Mouse (Mus musculus) right cerebral cortex, postnatal 36 days (tissue): Measurements from ENCODE around the gene Dnajb12.

Experiments
- DNase-seq, 2 experiments: peaks; one replicate each; pipeline ENCODE4 v3.0.0; 2022; ENCODE audit warnings: low spot score in 2 of 2, mixed read lengths in 1 of 2

Gene Dnajb12

DNA sequence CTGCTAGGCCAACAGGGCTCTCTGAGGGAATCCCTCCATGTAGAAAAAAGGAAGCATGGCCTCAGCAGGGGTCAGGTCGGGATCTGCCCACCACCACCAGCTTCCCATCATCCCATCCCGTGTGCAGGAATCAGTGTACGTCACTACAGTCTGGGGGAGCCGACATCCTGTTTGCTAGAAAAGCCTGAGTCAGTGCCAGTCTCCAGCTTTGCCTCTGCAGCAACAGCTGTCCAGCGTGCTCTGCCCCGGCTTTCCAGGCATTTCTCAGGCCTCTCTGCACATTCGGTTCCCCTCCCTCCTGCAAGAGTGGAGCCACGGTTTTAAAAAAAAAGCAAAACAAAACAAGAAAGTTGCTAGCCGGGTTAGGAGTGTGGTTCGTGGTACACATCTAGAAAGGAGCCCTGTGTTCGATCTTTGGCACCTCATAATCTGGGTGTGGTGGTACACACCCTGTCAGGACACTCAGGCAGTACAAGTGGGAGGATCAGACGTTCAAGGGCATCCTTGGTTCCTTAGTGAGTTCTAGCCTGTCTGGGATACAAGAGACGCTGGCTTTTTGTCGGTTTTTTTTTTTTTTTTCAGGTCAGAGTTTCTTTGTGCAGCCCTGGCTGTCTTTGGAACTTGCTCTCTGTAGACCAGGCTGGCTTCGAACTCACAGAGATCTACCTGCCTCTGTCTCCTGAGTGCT lies 40.3 kb downstream of the Dnajb12 start:
- DNase-seq: no peak

DNA sequence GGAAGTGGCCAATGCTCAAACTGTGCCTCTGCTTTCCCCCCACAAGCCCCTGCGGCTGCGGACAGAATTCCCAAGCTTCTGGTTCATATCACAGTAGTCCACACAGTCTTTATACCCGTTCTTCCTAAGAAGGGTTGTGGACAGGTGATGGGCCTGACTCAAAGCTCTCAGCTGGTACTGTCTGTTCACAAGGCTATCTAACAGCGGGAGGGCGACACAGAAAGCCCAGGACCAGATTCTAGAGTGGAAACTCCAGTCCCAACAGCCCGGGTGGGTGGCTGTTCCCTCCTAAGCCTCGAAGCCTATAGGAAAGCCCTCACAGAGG lies 41.1 kb downstream of the Dnajb12 start:
- no peak for DNase-seq

DNA sequence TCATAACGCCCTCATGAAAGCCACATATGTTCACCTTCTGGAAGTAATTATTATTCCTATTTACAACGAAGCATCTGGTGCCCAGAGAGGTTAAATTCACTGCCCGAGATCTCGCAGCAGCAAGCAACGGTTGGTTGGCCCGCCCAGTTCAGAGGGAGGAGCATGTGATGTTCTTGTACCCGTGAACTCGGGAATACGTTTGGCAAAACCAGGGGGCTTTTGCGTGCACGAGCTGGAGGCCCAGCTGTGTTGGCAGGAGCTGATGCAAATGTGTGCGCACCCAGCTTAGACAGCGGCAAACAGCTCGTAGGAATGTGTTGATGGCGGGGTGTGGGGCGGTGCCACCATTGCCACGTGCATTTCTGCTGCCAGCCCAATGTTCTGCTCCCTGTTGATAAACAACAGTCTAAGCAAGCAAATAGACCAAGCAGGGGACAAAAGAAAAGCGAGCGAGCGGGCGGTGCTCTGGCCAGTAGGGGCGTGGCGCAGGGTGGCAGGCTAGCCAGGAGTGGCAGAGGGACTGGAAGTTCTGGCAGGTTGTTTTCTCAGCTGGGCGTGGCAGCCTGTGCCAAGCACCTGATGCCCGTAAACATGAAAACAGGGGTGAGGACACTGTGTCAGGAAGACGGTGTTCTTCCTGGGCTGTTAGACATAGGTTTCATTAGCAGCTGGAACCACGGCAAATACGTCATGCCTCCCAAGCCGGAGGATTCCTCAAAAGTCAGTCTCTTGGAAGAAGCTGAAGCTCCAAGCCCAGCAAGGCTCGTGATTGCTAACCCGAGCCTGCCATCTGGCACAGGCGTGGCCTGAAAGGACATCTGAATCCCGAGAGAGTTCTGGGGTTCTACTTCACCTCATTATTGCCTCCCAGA lies 41.7 kb downstream of the Dnajb12 start:
- peak in 1 of 2 experiments; percentile 66 for DNase-seq

DNA sequence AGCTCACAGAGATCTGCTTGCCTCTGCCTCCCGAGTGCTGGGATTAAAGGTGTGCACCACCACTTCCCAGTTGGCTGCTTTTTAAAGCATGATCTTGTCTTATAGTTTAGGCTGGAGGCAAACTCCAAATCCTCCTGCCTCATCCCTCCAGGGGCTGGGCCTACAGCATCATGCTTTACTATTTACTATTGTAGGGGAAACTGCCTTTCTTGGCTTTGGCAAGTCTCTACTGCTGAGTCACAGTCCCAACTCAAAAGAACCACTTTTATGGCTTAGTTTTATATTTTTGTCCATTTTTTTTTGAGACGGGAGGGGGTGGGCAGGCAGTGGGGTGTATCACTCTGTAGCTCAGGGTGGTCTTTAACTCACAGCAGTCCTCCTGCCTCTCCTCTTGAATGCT lies 44.1 kb downstream of the Dnajb12 start:
- no peak for DNase-seq

DNA sequence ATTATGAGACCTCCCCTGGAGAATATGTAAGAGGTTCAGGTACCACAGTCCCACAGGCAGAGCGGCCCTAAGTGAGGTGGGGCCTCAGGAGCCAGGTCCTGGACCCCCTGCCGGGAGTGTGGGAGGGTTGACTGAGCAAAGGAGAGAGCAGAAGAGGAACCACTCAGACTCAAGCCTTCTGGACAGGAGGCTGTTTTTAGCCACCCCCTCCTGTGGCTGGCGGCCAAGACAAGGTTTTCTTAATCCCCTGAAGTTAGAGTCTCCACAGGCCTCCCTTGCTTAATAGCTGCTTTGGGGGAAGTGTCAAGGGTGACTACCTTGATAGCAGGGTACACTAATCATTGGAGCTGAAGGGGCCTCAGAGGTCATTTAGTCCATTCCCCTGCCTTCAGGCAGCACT lies 44.9 kb downstream of the Dnajb12 start:
- DNase-seq: no peak

DNA sequence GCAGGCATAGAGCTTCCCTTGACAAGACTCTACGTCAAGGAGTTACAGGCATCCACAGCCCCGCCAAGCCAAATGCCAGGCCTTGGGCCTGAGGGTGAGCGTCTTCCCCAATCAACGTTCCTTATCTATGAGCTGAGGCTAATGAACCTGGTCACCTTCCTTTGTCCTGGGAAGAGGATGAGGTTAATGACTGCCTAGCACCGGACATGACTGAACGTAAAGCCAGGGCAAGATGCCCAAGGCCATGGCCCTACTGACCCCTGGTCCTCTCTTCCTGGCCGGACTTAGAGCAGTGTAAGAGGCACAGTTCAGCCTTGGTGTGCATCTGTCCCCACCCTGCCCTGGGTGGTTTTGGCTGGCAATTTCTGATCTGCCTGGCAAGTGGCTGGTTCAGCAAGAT lies 49.8 kb downstream of the Dnajb12 start:
- DNase-seq: no peak

DNA sequence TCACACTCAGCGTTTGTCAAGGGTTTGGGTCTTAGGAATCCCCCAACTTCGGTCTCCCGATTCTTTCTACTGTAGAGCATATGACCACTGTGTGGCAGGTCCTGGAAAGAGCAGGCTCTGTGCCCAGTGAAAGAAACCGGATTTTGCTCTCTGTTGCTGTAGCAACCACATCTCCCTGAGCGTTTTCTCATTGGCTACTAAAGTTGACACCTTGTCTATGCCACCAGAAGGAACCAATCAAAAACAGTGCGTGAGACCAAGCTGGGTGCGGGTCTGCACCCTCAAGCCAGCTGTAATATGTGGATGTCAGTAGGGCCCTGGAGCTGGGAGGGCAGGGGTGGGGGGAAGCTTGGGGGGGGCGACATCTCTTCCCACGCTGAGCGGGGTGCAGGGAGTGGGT lies 51.6 kb downstream of the Dnajb12 start:
- peak in 1 of 2 experiments; percentile 28 for DNase-seq

DNA sequence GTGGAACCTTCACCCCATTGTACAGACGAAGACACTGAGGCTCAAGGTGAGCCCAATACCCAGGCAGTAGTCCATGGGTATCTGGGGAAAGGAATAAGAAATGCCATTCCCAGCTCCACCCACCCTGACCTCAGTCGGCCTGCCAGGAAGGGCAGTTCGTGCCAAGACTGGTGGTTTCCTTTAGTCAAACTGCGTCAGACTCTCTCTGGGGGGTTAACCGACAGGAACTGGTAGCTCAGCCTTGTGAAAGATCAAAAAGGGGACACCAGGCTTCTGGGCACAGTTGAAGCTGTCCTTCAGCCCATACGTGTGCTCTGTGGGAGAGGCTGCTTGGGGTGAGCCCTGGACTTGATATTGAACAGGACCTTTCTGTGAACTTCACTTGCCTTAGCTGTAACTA lies 53.2 kb downstream of the Dnajb12 start:
- DNase-seq: no peak

DNA sequence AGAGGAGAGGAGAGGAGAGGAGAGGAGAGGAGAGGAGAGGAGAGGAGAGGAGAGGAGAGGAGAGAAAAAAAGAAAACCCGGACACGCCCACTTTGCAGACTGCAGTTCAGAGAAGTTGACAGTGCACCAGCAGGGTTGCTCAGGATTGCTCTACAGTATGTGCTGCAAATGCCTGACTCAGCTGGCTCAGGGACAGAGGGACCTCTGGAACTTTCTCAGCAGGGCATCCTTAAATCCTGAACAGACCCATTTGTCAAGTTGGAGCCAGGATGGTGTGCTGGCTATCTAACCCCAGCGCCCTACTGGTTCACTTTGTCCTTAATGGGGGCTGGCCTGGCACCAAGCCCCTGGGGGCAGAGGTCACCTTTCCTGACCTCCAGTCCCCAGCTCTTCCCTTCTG lies 54.7 kb downstream of the Dnajb12 start:
- no peak for DNase-seq

DNA sequence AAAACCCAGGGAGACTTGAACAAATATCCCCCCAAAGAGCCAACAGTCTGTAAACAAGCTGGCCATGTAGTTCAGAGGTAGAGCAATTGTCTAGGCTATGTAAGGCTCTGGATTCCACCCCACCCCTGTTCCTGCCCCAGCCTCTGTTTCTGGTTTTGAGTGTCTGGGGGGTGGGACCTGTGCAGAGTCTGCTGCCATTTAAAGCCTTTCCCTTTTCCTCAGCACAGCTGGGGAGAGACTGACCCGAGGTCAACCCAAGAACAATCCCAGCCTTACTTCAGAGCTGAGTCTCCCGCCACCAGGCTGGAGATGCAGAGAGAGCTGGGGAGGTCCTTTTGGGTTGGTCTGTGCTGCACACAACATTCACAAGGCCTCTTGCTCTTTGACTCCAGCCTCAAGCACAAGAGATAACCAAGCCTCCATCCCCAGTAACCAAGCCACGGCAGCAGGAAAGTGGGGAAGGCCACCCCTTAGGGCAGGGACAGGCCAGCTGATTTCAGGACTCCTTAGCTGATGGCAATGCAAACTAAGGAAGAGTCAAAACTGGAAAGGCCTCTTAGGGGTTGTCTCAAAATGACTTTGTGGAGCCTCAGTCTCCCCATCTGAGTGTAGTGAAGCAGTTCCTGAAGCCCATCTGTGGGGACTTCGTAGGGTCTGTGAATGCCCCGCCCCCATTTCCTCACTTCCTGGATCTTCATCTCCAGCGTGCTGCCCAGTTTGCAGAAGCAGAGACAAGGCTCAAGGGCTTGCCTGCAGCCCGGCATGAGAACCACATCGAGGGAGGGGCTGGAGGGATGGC lies 56.9 kb downstream of the Dnajb12 start:
- no peak for DNase-seq

DNA sequence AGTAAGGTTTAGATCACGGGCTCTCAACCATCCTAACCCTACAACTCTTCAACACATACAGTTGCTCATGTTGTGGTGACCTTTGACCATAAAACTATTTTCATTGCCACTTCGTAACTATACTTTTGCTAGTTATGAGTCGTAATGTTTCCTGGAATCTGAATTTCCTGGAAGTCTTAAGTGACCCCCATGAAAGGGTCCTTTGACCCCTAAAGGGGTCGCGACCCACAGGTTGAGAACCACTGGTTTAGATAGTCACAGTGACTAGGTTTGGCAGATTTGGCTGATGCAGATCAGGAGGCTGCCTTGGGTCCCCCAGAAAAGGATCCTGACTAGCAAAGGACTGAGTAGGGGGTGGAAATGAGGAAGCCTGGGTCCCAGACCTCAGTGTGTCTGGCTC lies 59.3 kb downstream of the Dnajb12 start:
- no peak for DNase-seq

DNA sequence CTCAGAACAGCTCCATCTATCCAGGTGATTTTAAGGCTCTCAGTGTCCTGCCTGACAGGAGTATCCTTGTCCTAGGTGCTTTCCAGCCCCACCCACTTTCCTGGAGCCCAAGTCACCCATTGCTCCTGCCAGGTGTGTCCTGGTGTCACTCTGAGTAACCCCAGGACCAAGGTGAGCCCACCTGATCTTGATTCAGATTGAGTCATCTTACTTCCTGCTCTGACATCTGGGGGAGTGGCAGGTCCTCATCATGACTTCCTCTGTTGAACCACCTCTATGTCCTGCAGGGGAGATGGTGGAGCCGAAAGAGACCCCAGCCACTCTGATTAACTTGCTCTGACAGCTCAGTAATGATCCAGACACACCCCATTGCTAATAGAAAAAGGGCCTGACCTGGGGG lies 59.7 kb downstream of the Dnajb12 start:
- DNase-seq: no peak

DNA sequence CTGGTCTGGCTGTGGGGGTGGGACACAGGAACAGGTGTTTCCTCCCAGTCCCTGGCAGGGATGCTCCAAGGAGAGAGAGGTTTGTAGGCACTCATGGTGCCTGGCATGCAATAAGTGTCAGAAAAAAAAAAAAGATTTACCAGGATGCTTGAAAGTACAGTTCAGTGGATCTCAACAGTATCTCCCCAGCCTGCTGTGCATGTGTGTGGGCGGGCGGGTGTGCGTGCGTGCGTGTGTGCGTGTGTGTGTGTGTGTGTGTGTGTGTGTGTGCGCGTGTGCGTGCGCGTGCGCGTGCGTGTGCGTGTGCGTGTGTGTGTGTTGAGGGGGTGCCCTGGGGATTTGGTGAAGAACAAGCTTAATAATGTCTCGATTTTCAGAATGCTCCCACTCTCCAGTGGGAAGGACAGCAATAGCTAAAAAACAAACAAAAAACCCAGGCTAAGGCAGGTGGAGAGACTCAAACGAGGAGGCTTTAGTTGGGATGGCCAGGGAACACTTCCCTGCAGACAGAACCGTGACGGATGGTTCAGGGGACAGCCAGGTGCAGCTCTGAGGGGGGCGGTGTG lies 63.0 kb downstream of the Dnajb12 start:
- DNase-seq: peak in 1 of 2 experiments; percentile 41

DNA sequence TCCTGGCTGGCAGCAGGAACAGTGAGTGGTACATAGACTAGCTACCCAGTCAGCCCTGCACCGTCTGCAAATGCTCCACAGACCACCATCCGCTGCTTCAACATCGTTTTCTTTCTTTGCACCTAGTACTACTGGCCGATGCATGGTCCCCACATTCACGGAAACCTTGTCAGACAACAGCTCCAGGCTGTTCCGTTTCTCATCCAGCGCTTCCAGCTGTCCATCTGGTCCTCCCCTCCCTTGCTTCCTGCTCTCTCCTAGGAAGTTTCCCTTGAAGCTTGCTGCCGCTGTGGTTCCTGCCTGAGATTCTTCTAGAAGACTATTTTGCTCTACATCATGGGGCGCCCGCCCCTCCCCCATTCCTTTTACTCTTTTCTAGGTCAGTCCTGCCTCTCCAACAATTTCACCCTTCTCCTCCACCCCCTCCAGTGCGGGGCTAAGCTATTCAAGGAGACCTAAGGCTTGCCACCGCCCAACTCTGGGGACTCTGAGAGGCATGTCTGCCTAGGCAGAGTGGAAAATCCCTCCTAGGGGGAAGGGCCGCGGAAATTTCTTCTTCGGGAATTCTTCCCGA lies 63.6 kb downstream of the Dnajb12 start:
- peak; percentile 69 to 81 for DNase-seq

DNA sequence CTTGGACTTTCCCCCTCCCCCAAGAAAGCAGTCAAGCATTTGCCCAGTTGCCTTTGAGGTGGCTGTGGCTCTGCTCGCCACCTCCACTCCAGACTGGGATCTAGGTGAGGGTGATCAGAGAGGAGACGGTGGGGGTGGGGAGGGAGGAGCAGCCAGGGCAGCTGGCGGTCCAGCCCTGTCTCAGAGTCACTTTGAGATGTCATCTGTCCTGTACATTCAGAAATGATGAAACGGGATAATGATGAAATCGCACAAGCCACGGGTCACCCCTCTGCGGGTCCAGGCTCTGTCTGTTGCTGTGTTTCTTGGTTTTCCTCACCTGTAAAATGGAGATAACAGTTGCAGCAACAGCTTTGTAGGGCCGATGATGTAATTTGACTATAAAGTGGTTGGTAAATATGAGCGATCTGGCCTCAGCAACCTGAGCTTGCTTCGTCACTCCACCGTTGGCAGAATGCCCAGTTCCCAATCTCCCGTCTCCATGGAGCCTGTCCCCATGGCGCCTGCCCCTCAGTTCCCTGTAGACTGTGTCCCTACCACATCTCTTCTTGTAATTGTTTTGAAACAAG lies 64.1 kb downstream of the Dnajb12 start:
- peak; percentile 60 to 68 for DNase-seq

DNA sequence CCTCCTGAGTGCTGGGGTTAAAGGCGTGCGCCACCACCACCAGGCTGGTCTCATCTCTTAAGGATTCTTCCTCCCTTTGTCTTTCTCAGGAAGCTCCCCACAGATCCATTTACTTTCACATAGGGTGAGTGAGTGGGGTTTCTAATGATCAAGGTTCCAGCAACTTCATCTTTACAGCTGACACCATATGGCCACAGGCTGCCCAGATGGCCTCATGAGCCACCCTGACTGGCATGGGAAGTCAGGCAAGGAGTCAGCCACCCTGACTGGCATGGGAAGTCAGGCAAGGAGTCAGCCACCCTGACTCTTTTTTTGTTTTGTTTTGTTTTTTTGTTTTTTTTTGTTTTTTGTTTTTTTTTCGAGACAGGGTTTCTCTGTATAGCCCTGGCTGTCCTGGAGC lies 66.1 kb downstream of the Dnajb12 start:
- no peak for DNase-seq

DNA sequence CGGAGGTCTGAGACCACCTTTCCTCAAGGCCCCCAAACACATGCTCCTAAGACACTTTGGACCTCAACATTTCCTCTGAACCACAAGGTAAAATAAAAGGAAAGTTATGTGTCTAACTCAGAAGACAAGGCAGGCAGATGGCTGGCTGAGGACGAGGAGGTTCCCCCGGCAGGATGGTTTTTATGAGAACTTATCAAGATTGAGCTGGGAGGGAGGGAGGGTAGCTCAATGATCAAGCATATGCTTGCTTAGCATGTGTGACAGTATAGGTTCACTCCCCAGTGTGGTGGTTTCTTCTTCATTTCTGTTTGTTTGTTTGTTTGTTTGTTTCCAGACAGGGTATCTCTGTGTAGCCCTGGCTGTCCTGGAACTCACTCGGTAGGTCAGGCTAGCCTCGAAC lies 67.0 kb downstream of the Dnajb12 start:
- DNase-seq: no peak

DNA sequence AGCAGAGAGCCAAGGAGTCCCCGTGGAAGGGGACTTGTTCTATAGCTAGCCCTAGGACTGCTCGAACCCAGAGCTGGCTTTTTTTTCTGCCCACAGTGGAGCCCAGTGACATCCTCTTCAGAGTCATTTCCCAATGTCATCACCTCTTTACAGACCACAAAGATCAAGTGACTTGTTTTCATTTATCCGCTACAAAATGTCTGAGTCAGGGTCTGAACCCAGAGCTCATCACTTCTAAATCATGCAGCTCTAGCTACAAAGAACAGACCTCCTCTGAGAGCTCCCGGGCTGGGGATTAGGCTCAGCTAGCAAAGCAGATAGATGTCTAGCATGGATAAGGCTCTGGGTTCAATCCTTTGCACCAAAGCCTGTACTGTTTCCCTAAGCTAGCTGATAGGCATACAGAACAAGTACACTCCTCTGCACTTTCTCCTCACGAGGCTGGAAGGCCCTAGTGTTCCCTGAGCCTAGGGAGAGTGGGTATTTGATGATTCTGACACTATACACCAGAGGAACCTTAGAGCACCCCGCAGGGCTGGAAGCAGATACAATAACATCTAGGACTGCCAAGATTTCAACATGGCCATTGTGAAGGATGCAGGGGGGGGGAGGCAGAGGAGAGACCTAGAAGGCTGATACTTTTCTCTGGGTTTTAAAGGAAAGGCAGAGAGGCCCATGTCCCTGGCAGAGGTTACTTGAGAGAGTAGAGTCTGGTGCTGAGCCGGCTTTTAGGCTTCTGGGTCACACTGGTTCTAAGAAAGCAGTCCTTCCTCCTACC lies 68.1 kb downstream of the Dnajb12 start:
- no peak for DNase-seq

DNA sequence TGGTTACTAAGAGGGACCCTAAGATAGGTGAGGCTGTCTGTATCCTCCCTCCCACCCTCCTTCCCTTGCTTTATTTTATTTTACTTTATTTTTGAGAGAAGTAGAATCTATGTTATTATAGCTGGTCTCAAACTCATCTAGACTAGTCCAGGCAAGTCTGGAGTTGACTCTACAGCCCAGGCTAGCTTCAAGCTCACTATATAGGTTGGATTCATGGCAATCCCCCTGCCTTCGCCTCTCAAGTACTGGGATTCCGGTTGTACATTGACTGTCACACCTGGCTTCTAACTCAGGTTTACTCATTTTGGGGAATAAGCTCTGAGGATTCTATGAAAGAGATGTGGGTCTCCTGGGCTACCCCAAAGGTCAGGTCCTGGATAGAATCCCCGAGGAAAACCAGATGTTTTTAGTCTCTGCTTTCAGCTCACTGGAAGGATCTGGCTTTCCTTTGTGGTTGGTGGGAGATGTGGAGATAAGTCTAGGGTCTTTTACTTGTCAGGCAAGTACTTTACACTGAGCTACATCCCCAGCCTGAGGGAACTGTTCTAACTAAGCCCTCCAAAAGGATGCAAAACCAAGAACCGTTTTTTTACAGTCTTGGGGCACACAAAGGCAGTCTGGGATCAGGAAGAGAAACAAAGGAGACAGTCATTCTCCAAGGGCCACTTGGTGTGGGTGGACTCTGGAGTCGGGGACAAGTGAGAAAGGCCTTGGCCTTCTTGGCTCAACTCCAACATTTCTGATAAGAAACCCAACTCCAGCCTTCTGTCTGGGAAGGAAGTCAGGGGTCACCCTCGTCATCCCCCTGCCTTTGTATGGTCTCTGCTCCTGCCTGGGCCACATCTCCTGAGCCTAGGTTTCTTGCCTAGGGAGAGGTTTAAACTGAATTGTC lies 69.3 kb downstream of the Dnajb12 start:
- no peak for DNase-seq
